Mouse (Mus musculus) heart, postnatal 25 days (tissue): ENCODE data around the gene Nhlh2. TPM values are rescaled to one million over a fixed set of nuclear protein-coding genes. Genes with fewer than 3 reads are reported as not detected.

ENCODE experiments used
- DNase-seq: peaks from one replicate; pipeline ENCODE4 v3.0.0; 2022; ENCODE audit warnings: low spot score
- intact Hi-C: fragments of 180-260 bp; cut with DNase I; formaldehyde crosslinking; loops from one replicate; pipeline ENCODE4 v1.15.1; 2025
- total RNA-seq, 2 experiments: library from RNA; stranded (reverse); gene quantifications; 2 replicates each; pipeline ENCODE4 v1.2.3; 2021

The Nhlh2 gene
- total RNA-seq = not detected

GRCm38 (mm10) chr3:102009926-102010381 is at the start of gene Nhlh2:
TSS of gene Nhlh2 (plus strand) at chr3:102010076.
- no peak for DNase-seq
- intact Hi-C loops = no loop called here

GRCm38 (mm10) chr3:101961146-101961835 is 48.6 kb upstream of the Nhlh2 start:
- DNase-seq = no peak
- intact Hi-C loops = no loop called here

- DNase-seq = no peak
- intact Hi-C loops = no loop called here
Measured at GRCm38 (mm10) chr3:101963501-101963900, 46.4 kb upstream of the Nhlh2 start.

- DNase-seq = no peak
- intact Hi-C loops = no loop called here
Measured at GRCm38 (mm10) chr3:101964352-101964751, 45.5 kb upstream of the Nhlh2 start.

GRCm38 (mm10) chr3:101966825-101967558 is 42.9 kb upstream of the Nhlh2 start:
- intact Hi-C loops = no loop called here
- DNase-seq = no peak

GRCm38 (mm10) chr3:101975337-101975736 is 34.5 kb upstream of the Nhlh2 start:
- no peak for DNase-seq

GRCm38 (mm10) chr3:101978299-101978994 is 31.4 kb upstream of the Nhlh2 start:
- DNase-seq = no peak
- intact Hi-C loops = no loop called here

More at GRCm38 (mm10) chr3:101975337-101975736, 34.5 kb upstream of the Nhlh2 start:
- intact Hi-C loops = no loop called here

- intact Hi-C loops = no loop called here
- DNase-seq = no peak
Measured at GRCm38 (mm10) chr3:101983917-101984316, 26.0 kb upstream of the Nhlh2 start.

GRCm38 (mm10) chr3:101985634-101986033 is 24.2 kb upstream of the Nhlh2 start:
- intact Hi-C loops = no loop called here
- DNase-seq = no peak

- intact Hi-C loops = no loop called here
- DNase-seq = no peak
Measured at GRCm38 (mm10) chr3:101990136-101990535, 19.7 kb upstream of the Nhlh2 start.

GRCm38 (mm10) chr3:101990995-101991516 is 18.8 kb upstream of the Nhlh2 start:
- no peak for DNase-seq
- intact Hi-C loops = no loop called here

GRCm38 (mm10) chr3:101997851-101998250 is 12.0 kb upstream of the Nhlh2 start:
- no peak for DNase-seq
- intact Hi-C loops = no loop called here

- no peak for DNase-seq
- intact Hi-C loops = no loop called here
Measured at GRCm38 (mm10) chr3:102010681-102011317, 923 bp downstream of the Nhlh2 start.

GRCm38 (mm10) chr3:102011318-102012075 is 1.6 kb downstream of the Nhlh2 start:
- intact Hi-C loops = no loop called here
- DNase-seq = no peak

- intact Hi-C loops = no loop called here
- DNase-seq = no peak
Measured at GRCm38 (mm10) chr3:102012076-102012610, 2.3 kb downstream of the Nhlh2 start.

- no peak for DNase-seq
- intact Hi-C loops = no loop called here
Measured at GRCm38 (mm10) chr3:102012611-102013211, 2.8 kb downstream of the Nhlh2 start.

- DNase-seq = no peak
- intact Hi-C loops = no loop called here
Measured at GRCm38 (mm10) chr3:102020604-102021003, 10.7 kb downstream of the Nhlh2 start.

GRCm38 (mm10) chr3:102022721-102023120 is 12.8 kb downstream of the Nhlh2 start:
- intact Hi-C loops = no loop called here
- no peak for DNase-seq

GRCm38 (mm10) chr3:102023337-102023736 is 13.5 kb downstream of the Nhlh2 start:
- DNase-seq = no peak
- intact Hi-C loops = no loop called here
